ENCODE assay signal across 24 mouse cellular contexts in genomic region chr4:133387053-133387452, GRCm38 (mm10).
"Had no signal": no experiment of that assay in that cellular context is flagged by ENCODE, and none has a peak within 500 bp of the region (broad histone marks: within the 10 kb centered on the region; RNA-seq: fewer than 3 reads in every experiment).

No protein-coding gene starts in this region.

- H3K4me2 ChIP-seq: heart, embryonic 12.5 days; hindbrain, embryonic 12.5 days; hindbrain, embryonic 14.5 days; kidney, embryonic 15.5 days; limb, embryonic 13.5 days; limb, embryonic 15.5 days; liver, embryonic 12.5 days had no signal

- H3K4me3 ChIP-seq: heart, embryonic 10.5 days; heart, embryonic 12.5 days; hindbrain, embryonic 10.5 days; hindbrain, embryonic 12.5 days; kidney, embryonic 15.5 days; limb, embryonic 13.5 days; limb, embryonic 15.5 days; liver, embryonic 12.5 days had no signal

- H3K27ac ChIP-seq: heart, embryonic 10.5 days; hindbrain, embryonic 10.5 days; hindbrain, embryonic 12.5 days; hindbrain, embryonic 14.5 days; kidney, embryonic 15.5 days; kidney, postnatal 0 days; limb, embryonic 13.5 days; limb, embryonic 15.5 days; liver, embryonic 12.5 days; liver, embryonic 14.5 days had no signal

- H3K9ac ChIP-seq: heart, embryonic 12.5 days; hindbrain, embryonic 12.5 days; hindbrain, embryonic 14.5 days; kidney, embryonic 15.5 days; limb, embryonic 13.5 days; limb, embryonic 15.5 days; liver, embryonic 12.5 days; liver, embryonic 14.5 days had no signal

- ATAC-seq: hindbrain, embryonic 16.5 days; inflammation-experienced regulatory T-cells, adult 6 months; liver, embryonic 12.5 days had no signal

- H3K27me3 ChIP-seq: heart, embryonic 12.5 days; hindbrain, embryonic 12.5 days; kidney, embryonic 15.5 days; limb, embryonic 13.5 days; limb, embryonic 15.5 days; liver, embryonic 12.5 days had no signal

- H3K36me3 ChIP-seq: hindbrain, embryonic 12.5 days had no signal

- H3K9me3 ChIP-seq: heart, embryonic 10.5 days; heart, embryonic 12.5 days; hindbrain, embryonic 10.5 days; hindbrain, embryonic 12.5 days; kidney, embryonic 15.5 days; limb, embryonic 13.5 days; limb, embryonic 15.5 days; liver, embryonic 12.5 days had no signal

- DNase-seq: gastrocnemius, postnatal 25 days; heart, adult 18-20 months; heart, postnatal 10 days; heart, postnatal 4 days; kidney, adult 2 months; kidney, adult 9 months; kidney, postnatal 14 days; kidney, postnatal 36 days; layer of hippocampus, adult 9-11 months; layer of hippocampus, postnatal 36 days; left cerebral cortex, postnatal 4 days had no signal
